Mouse (Mus musculus) liver, embryonic 14.5 days (tissue): ENCODE measurements around the gene Tsc22d2. TPM values are rescaled to one million over a fixed set of nuclear protein-coding genes. Genes with fewer than 3 reads are reported as not detected.

Source experiments
- ATAC-seq: fragments of 200-750 bp; cut with Nextera tagmentation; 2 replicates; pipeline ENCODE4 v1.8.0; 2017; ENCODE audit warnings: moderate number of reproducible peaks, mild to moderate bottlenecking, moderate library complexity; ENCODE audit not compliant: insufficient read depth
- DNase-seq, 3 experiments: peaks; one replicate each; pipeline ENCODE4 v3.0.0-alpha.2; 2012 to 2013; ENCODE audit warnings: low read depth in 3 of 3, low spot score in 3 of 3
- H3K27ac ChIP-seq: fragments of 300-500 bp; sonication (generic); 2 replicates; pipeline ENCODE4 v1.5.1; 2014; ENCODE audit warnings: moderate library complexity, mild to moderate bottlenecking, control low read depth, inconsistent platforms
- H3K27me3 ChIP-seq: fragments of 300-500 bp; sonication (generic); 2 replicates; pipeline ENCODE4 v1.6.1; 2014; ENCODE audit warnings: mild to moderate bottlenecking, low read length, moderate library complexity; ENCODE audit not compliant: control insufficient read depth, insufficient read depth
- H3K36me3 ChIP-seq: fragments of 300-500 bp; sonication (generic); replicated peaks from 2 replicates; pipeline ENCODE4 v1.6.1; 2014; ENCODE audit warnings: low read depth; ENCODE audit not compliant: control insufficient read depth, insufficient read depth
- H3K4me1 ChIP-seq, 2 experiments: fragments of 200-500 bp in 1 of 2; fragments of 300-500 bp in 1 of 2; sonication (generic) in 1 of 2; replicated peaks; 2 replicates each; pipeline ENCODE4 v1.6.1; 2012 to 2014; ENCODE audit warnings: antibody characterized with exemption in 1 of 2, inconsistent platforms in 1 of 2, low read length in 1 of 2; ENCODE audit not compliant: control insufficient read depth in 2 of 2, insufficient read depth in 2 of 2
- H3K4me2 ChIP-seq: fragments of 300-500 bp; sonication (generic); 2 replicates; pipeline ENCODE4 v1.6.1; 2014; ENCODE audit warnings: low read depth, mild to moderate bottlenecking, control low read depth, moderate library complexity
- H3K4me3 ChIP-seq, 2 experiments: fragments of 200-500 bp in 1 of 2; fragments of 300-500 bp in 1 of 2; sonication (generic) in 1 of 2; 2 replicates each; pipeline ENCODE4 v1.5.1; 2012 to 2014; ENCODE audit warnings: low read depth in 2 of 2, low read length in 2 of 2, mild to moderate bottlenecking in 2 of 2, control low read depth in 1 of 2, inconsistent platforms in 1 of 2, moderate library complexity in 1 of 2; ENCODE audit not compliant: insufficient read depth in 1 of 2
- H3K9ac ChIP-seq: fragments of 300-500 bp; sonication (generic); replicated peaks from 2 replicates; pipeline ENCODE4 v1.6.1; 2014; ENCODE audit warnings: mild to moderate bottlenecking, control low read depth, moderate library complexity
- H3K9me3 ChIP-seq: fragments of 300-500 bp; sonication (generic); 2 replicates; pipeline ENCODE4 v1.6.1; 2016; ENCODE audit warnings: low read length, mixed read lengths; ENCODE audit not compliant: control insufficient read depth
- CTCF ChIP-seq: IDR thresholded peaks from 2 replicates; pipeline ENCODE4 v1.5.1; 2016; ENCODE audit warnings: antibody characterized with exemption, low read depth, control low read depth
- EP300 ChIP-seq: IDR thresholded peaks from 2 replicates; pipeline ENCODE4 v1.6.1; 2016; ENCODE audit warnings: antibody characterized with exemption, low read depth
- WGBS: fragments of 180-500 bp; shearing (Covaris S2); extraction: QIAGEN DNeasy Blood & Tissue Kit; methylation state at CpG from one replicate; pipeline ENCODE4 v1.1.7; 2014; ENCODE audit not compliant: insufficient replicate concordance; 5-methylcytosine and 5-hydroxymethylcytosine counted together
- polyA plus RNA-seq, 2 experiments: library from polyadenylated mRNA; depleted of rRNA in 1 of 2; stranded (reverse) in 1 of 2; unstranded in 1 of 2; fragments of >200 nt; fragmentation: Nextera tagmentation in 1 of 2; extraction: Ambion mirVana in 1 of 2; gene quantifications; 2 replicates each; pipeline versions ENCODE4 v1.2.1 to v1.2.3; 2012 to 2014

The Tsc22d2 gene
- polyA plus RNA-seq, 2 experiments: 4.3 TPM

DNA sequence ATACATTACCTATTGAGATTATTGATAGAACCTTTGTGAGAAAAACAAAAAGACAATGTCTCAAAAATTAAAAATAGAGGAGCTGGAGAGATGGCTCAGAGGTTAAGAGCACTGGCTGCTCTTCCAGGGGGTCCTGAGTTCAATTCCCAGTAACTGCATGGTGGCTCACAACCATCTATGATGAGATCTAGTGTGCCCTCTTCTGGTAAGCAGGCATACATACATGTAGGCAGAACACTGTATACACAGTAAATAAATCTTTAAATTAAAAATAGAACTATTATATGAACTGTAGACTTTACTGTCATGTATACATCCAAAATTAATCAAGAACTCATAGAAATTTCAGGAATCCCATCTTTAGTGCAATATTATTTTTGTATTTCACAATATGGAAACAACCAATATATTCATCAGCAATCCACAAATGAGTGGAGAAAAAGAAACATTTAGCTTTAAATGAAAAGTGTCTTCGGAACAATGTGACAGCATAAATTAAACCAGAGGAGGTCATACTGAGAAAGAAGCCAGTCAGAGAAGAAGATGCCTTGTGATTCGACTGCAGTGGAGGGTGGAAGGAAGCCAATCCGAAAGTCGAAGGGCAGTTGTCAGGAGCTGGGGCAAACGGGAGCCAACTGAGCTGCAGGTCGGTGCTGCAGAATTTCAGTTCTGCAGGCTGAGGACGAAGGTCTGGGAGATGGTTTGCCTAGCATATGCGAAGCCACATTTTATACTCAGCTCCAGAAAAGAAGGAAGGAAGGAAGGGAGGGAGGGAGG is 73.7 kb downstream of the Tsc22d2 start:
- ATAC-seq (no peak), DNase-seq (no peak)
- Histone ChIP-seq H3K36me3 (no peaks in the 10 kb centered on the region), H3K4me2 (no peak overlapping the region), H3K4me1 (no peaks in the 10 kb centered on the region), H3K27me3 (no peaks in the 10 kb centered on the region), H3K4me3 (no peak overlapping the region), H3K9me3 (no peaks in the 10 kb centered on the region), H3K27ac (no peak overlapping the region), H3K9ac (no peak overlapping the region)
- WGBS: 57% methylated on average over 7 of the region's 8 CpGs
- TF ChIP-seq CTCF (peak; percentile 44), EP300 (no peak)

DNA sequence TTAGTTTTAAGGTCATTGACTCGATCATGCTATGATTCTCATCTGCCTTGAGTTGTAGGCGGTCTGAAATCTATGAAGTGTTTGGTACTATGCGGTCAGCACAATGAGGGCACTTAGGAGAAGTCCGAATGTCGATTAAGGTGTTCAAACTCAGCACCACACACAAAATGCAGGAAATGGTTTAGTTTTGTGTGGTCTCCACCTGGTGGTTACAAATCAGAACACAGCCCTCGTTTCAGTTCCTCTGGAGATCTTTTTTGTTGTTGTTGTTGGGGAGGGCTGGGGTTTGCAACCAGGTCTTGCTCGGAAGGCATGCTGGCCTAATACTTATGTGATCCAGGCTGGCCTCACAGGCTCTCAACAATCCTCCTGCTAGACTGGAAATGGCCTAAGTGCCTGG is 76.3 kb downstream of the Tsc22d2 start:
- no peak for DNase-seq
- H3K4me2 ChIP-seq: no peak overlapping the region
- TF ChIP-seq CTCF: peak; percentile 43
- TF ChIP-seq EP300: no peak
- H3K27me3 ChIP-seq: no peaks in the 10 kb centered on the region
- H3K27ac ChIP-seq: no peak overlapping the region
- H3K9ac ChIP-seq: no peak overlapping the region
- H3K4me1 ChIP-seq: no peaks in the 10 kb centered on the region
- 61% methylated on average over 7 of the region's 7 CpGs for WGBS
- no peak for ATAC-seq
- no peaks in the 10 kb centered on the region for H3K9me3 ChIP-seq
- no peaks in the 10 kb centered on the region for H3K36me3 ChIP-seq
- no peak overlapping the region for H3K4me3 ChIP-seq

DNA sequence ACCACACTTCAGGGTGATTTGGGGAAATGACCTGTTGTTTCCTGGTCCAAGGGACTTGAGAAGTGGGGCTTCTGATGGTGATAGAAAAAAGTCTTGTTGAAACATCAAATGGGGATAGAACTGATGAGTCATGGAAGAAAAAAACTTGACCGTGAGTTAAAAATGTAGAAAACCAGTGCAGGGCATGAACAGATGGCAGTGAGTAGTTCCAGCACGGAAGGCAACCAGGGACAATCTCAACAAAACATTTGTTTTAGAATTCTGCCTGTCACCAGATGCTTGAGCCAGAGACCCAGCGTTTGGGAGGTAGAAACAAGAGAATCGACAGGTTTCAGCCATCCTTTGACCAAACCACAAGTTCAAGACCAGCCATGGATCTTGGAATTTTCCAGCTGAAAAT is 79.1 kb downstream of the Tsc22d2 start:
- no peak overlapping the region for H3K9ac ChIP-seq
- no peak overlapping the region for H3K4me3 ChIP-seq
- H3K36me3 ChIP-seq: no peaks in the 10 kb centered on the region
- no peak overlapping the region for H3K27ac ChIP-seq
- no peak for DNase-seq
- ATAC-seq: no peak
- no peaks in the 10 kb centered on the region for H3K27me3 ChIP-seq
- WGBS: 47% methylated on average over 4 of the region's 4 CpGs
- no peak overlapping the region for H3K4me2 ChIP-seq
- H3K9me3 ChIP-seq: no peaks in the 10 kb centered on the region
- H3K4me1 ChIP-seq: no peaks in the 10 kb centered on the region
- TF ChIP-seq EP300: no peak
- no peak for TF ChIP-seq CTCF

DNA sequence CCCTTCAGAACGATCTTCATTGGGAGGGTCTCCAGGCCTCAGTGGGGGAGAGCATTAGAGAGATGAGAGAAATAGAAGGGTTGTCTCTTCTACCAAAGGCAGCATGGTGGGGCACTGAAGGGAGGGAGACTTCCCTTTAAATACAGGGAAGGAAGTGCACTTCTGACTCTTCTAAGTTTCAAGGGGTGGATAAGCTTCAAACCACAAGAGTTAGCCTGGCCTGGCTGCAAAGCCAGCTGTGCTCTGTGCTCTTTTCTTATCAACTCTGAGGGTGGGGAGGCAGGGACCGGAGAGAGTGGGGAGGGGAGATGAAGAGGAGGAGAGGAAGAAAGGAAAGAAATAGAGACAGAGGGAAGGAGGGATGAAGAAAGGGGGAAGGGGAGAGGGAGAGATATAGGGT is 87.4 kb downstream of the Tsc22d2 start:
- DNase-seq: no peak
- Histone ChIP-seq H3K4me3 (no peak overlapping the region), H3K4me1 (0 out of 4 replicates have a peak, but pooled peaks cover 0 to 2% of the 10 kb centered on the region in 2 experiments), H3K9ac (no peak overlapping the region), H3K27ac (no peak overlapping the region), H3K9me3 (no peaks in the 10 kb centered on the region), H3K4me2 (no peak overlapping the region), H3K27me3 (no peaks in the 10 kb centered on the region), H3K36me3 (no peaks in the 10 kb centered on the region)
- no peak for ATAC-seq
- WGBS: 9% methylated on average over 2 of the region's 2 CpGs
- TF ChIP-seq CTCF (no peak), EP300 (no peak)

DNA sequence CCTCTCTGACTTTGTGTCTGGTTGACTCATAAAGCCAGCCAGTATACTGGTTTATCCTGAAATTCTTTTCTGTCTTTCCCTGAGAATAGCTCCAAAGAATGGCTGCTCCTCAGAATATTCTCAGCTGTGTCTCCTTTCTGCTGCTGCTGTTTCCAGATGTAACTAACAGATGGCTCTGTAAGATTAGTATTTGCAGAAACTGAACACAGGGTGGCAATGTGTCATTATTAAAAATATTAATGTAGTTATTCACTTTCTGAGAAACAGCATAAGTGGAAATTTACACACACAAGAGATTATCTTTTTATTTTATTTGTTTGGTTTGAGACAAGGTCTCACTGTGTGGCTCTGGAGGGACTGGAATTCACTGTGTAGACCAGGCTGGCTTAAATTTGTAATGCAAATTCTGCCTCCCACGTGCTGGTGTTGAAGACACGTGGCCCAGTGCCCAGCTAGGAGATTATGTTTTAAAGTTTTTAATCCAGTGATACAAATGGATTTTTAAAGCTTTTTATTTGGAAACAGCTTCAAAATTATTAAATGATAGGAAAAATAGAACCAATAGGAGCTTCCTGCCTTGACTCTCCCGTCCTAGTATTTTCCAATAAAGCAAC is 89.3 kb downstream of the Tsc22d2 start:
- Histone ChIP-seq H3K27ac (no peak overlapping the region), H3K36me3 (no peaks in the 10 kb centered on the region), H3K9me3 (no peaks in the 10 kb centered on the region), H3K4me2 (no peak overlapping the region), H3K9ac (no peak overlapping the region; the same call in 1 of the 2 replicates), H3K27me3 (no peaks in the 10 kb centered on the region), H3K4me3 (no peak overlapping the region), H3K4me1 (peaks cover 0 to 4% of the 10 kb centered on the region in 2 experiments; a peak in 2 of 4 replicates)
- no peak for DNase-seq
- no peak for ATAC-seq
- TF ChIP-seq CTCF (no peak), EP300 (no peak)
- WGBS: 62% methylated on average over 3 of the region's 3 CpGs
